Mouse (Mus musculus) small intestine, adult 2 months (tissue): ENCODE measurements around the gene Gm17402.

Experiments used
- CTCF ChIP-seq: fragments of 200-500 bp; IDR thresholded peaks from 2 replicates; pipeline ENCODE4 v1.5.1; 2012; ENCODE audit warnings: low read depth, mild to moderate bottlenecking, control low read depth, inconsistent platforms, low read length, moderate library complexity, mixed read lengths; ENCODE audit not compliant: insufficient replicate concordance, insufficient read length; ENCODE audit errors: extremely low read depth
- POLR2A ChIP-seq: fragments of 200-500 bp; IDR thresholded peaks from 2 replicates; pipeline ENCODE4 v1.6.1; 2012; ENCODE audit warnings: low read depth, mild to moderate bottlenecking, control low read depth, inconsistent platforms, low read length, moderate library complexity

DNA sequence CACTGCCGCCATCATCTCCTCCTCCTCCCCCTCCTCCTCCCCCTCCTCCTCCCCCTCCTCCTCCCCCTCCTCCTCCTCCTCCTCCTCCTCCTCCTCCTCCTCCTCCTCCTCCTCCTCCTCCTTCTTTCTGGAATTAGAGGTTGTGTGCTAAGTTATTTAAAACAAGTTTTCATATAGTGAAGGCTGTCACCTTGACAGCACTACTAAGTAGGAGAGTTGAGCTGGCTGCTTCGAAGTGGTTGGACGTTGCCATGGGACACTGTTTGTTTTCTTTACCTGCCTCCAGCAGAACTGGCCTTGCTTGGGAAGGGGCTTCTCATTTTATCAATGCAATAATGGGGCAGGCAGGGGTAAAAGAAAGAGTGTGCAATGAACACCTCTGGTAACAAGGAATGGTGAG lies at the start of gene Gm17402:
- TF ChIP-seq CTCF (no peak), POLR2A (no peak)
